Mouse (Mus musculus) MEL (cell line): ENCODE data around the gene Ccn2. TPM values are rescaled to one million over a fixed set of nuclear protein-coding genes. Genes with fewer than 3 reads are reported as not detected.

Source experiments
- DNase-seq: peaks from one replicate; pipeline ENCODE4 v3.0.0; 2011; ENCODE audit warnings: low read depth, low spot score
- H3K27ac ChIP-seq: 2 replicates; pipeline ENCODE4 v1.5.1; 2012; ENCODE audit warnings: low read depth, mild to moderate bottlenecking, control low read depth, low read length, moderate library complexity; ENCODE audit not compliant: control insufficient read depth
- H3K27me3 ChIP-seq, 2 experiments: fragments of 150-350 bp in 1 of 2; sonication (generic) in 1 of 2; 2 replicates each; pipeline ENCODE4 v1.6.1; 2012; ENCODE audit warnings: low read length in 2 of 2, mild to moderate bottlenecking in 2 of 2, improper control_type of control experiment in 1 of 2, moderate library complexity in 1 of 2; ENCODE audit not compliant: insufficient read depth in 2 of 2, control insufficient read depth in 1 of 2
- H3K36me3 ChIP-seq, 2 experiments: 2 replicates each; pipeline ENCODE4 v1.6.1; 2012 to 2014; ENCODE audit warnings: low read length in 2 of 2, improper control_type of control experiment in 1 of 2, inconsistent platforms in 1 of 2, mild to moderate bottlenecking in 1 of 2; ENCODE audit not compliant: insufficient read depth in 2 of 2, control insufficient read depth in 1 of 2
- H3K4me1 ChIP-seq, 2 experiments: fragments of 150-350 bp in 1 of 2; sonication (generic) in 1 of 2; 2 replicates each; pipeline ENCODE4 v1.6.1; 2012; ENCODE audit warnings: low read length in 2 of 2, improper control_type of control experiment in 1 of 2, mild to moderate bottlenecking in 1 of 2; ENCODE audit not compliant: insufficient read depth in 2 of 2, control insufficient read depth in 1 of 2
- H3K4me3 ChIP-seq, 2 experiments: fragments of 150-350 bp in 1 of 2; sonication (generic) in 1 of 2; 2 replicates each; pipeline ENCODE4 v1.5.1; 2012; ENCODE audit warnings: low read depth in 2 of 2, low read length in 2 of 2, mild to moderate bottlenecking in 2 of 2, moderate library complexity in 2 of 2, control low read depth in 1 of 2, improper control_type of control experiment in 1 of 2; ENCODE audit not compliant: control insufficient read depth in 1 of 2, insufficient read depth in 1 of 2
- H3K79me2 ChIP-seq: 2 replicates; pipeline ENCODE4 v1.6.1; 2012; ENCODE audit warnings: mild to moderate bottlenecking, low read length, moderate library complexity; ENCODE audit not compliant: control insufficient read depth, poor library complexity, insufficient read depth
- H3K9ac ChIP-seq: 2 replicates; pipeline ENCODE4 v1.6.1; 2012; ENCODE audit warnings: low read depth, mild to moderate bottlenecking, control low read depth, low read length, moderate library complexity; ENCODE audit not compliant: control insufficient read depth, poor library complexity, severe bottlenecking
- H3K9me3 ChIP-seq: fragments of 150-350 bp; sonication (generic); replicated peaks from 2 replicates; pipeline ENCODE4 v1.6.1; 2012; ENCODE audit warnings: mild to moderate bottlenecking, low read length, improper control_type of control experiment, moderate library complexity; ENCODE audit not compliant: insufficient read depth
- CHD1 ChIP-seq: IDR thresholded peaks from 2 replicates; pipeline ENCODE4 v1.6.1; 2012; ENCODE audit warnings: low read depth, mild to moderate bottlenecking, inconsistent platforms, low read length, improper control_type of control experiment
- E2F4 ChIP-seq: IDR thresholded peaks from 2 replicates; pipeline ENCODE4 v1.6.1; 2011; ENCODE audit warnings: low read depth, low read length, improper control_type of control experiment, borderline replicate concordance
- ELF1 ChIP-seq: IDR thresholded peaks from 2 replicates; pipeline ENCODE4 v1.6.1; 2014; ENCODE audit warnings: low read depth, mild to moderate bottlenecking, inconsistent platforms, low read length, improper control_type of control experiment, moderate library complexity
- GABPA ChIP-seq: IDR thresholded peaks from 2 replicates; pipeline ENCODE4 v1.6.1; 2012; ENCODE audit warnings: low read depth, mild to moderate bottlenecking, inconsistent platforms, low read length, improper control_type of control experiment, moderate library complexity
- GATA1 ChIP-seq: IDR thresholded peaks from 2 replicates; pipeline ENCODE4 v1.6.1; 2011; ENCODE audit warnings: low read depth, low read length, improper control_type of control experiment
- JUND ChIP-seq: IDR thresholded peaks from 2 replicates; pipeline ENCODE4 v1.6.1; 2011; ENCODE audit warnings: low read depth, mild to moderate bottlenecking, improper control_type of control experiment, low read length
- KAT2A ChIP-seq: conservative IDR thresholded peaks from 2 replicates; pipeline ENCODE4 v1.6.1; 2012; ENCODE audit warnings: low read depth, low read length, improper control_type of control experiment, inconsistent platforms
- MAZ ChIP-seq: IDR thresholded peaks from 2 replicates; pipeline ENCODE4 v1.6.1; 2012; ENCODE audit warnings: low read depth, mild to moderate bottlenecking, inconsistent platforms, low read length, improper control_type of control experiment
- MYB ChIP-seq: IDR thresholded peaks from 2 replicates; pipeline ENCODE4 v1.6.1; 2011; ENCODE audit warnings: mild to moderate bottlenecking, low read depth, low read length, improper control_type of control experiment
- NELFE ChIP-seq: IDR thresholded peaks from 2 replicates; pipeline ENCODE4 v1.6.1; 2011; ENCODE audit warnings: low read depth, low read length, improper control_type of control experiment
- POLR2A ChIP-seq, 2 experiments: IDR thresholded peaks; 2 replicates each; pipeline ENCODE4 v1.6.1; 2011 to 2012; ENCODE audit warnings: low read length in 2 of 2, mild to moderate bottlenecking in 2 of 2, control low read depth in 1 of 2, improper control_type of control experiment in 1 of 2, low read depth in 1 of 2, moderate library complexity in 1 of 2; ENCODE audit not compliant: control insufficient read depth in 1 of 2, insufficient read depth in 1 of 2, poor library complexity in 1 of 2
- POLR2AphosphoS2 ChIP-seq: IDR thresholded peaks from 2 replicates; pipeline ENCODE4 v1.6.1; 2011; ENCODE audit warnings: low read length, improper control_type of control experiment
- POLR2AphosphoS5 ChIP-seq: IDR thresholded peaks from 2 replicates; pipeline ENCODE4 v1.6.1; 2012; ENCODE audit warnings: low read depth, borderline replicate concordance, mild to moderate bottlenecking, inconsistent platforms, low read length, moderate library complexity, mixed read lengths
- TAL1 ChIP-seq: IDR thresholded peaks from 2 replicates; pipeline ENCODE4 v1.6.1; 2012; ENCODE audit warnings: mild to moderate bottlenecking, inconsistent platforms, low read length, moderate library complexity, mixed read lengths
- TBP ChIP-seq: IDR thresholded peaks from 2 replicates; pipeline ENCODE4 v1.8.0; 2011; ENCODE audit warnings: low read depth, low read length, improper control_type of control experiment
- TCF12 ChIP-seq: IDR thresholded peaks from 2 replicates; pipeline ENCODE4 v1.6.1; 2014; ENCODE audit warnings: low read depth, mild to moderate bottlenecking, inconsistent platforms, low read length, improper control_type of control experiment, moderate library complexity
- UBTF ChIP-seq: IDR thresholded peaks from 2 replicates; pipeline ENCODE4 v1.6.1; 2012; ENCODE audit warnings: low read depth, mild to moderate bottlenecking, inconsistent platforms, low read length, improper control_type of control experiment, moderate library complexity, borderline replicate concordance; ENCODE audit not compliant: insufficient read depth
- USF1 ChIP-seq: IDR thresholded peaks from 2 replicates; pipeline ENCODE4 v1.6.1; 2014; ENCODE audit warnings: low read depth, mild to moderate bottlenecking, inconsistent platforms, low read length, improper control_type of control experiment, moderate library complexity
- USF2 ChIP-seq, 2 experiments: IDR thresholded peaks; 2 replicates each; pipeline ENCODE4 v1.6.1; 2011 to 2012; ENCODE audit warnings: improper control_type of control experiment in 2 of 2, low read length in 2 of 2, borderline replicate concordance in 1 of 2, inconsistent platforms in 1 of 2, low read depth in 1 of 2, mild to moderate bottlenecking in 1 of 2; ENCODE audit not compliant: insufficient read depth in 1 of 2
- ZC3H11A ChIP-seq: IDR thresholded peaks from 2 replicates; pipeline ENCODE4 v1.6.1; 2012; ENCODE audit warnings: low read depth, mild to moderate bottlenecking, inconsistent platforms, low read length, improper control_type of control experiment
- ZMIZ1 ChIP-seq: IDR thresholded peaks from 2 replicates; pipeline ENCODE4 v1.6.1; 2012; ENCODE audit warnings: low read depth, mild to moderate bottlenecking, inconsistent platforms, low read length, improper control_type of control experiment, moderate library complexity
- polyA plus RNA-seq, 2 experiments: library from polyadenylated mRNA; stranded (reverse) in 1 of 2; unstranded in 1 of 2; fragments of >175 nt in 1 of 2; fragments of >200 nt in 1 of 2; gene quantifications; 2 replicates each; pipeline versions ENCODE4 v1.2.1 to v1.2.4; 2012; ENCODE audit warnings: low replicate concordance in 2 of 2, low read depth in 1 of 2; ENCODE audit not compliant: insufficient read length in 2 of 2, insufficient read depth in 1 of 2, missing spikeins in 1 of 2
- total RNA-seq: library from RNA; depleted of rRNA; stranded (reverse); fragments of 300-350 nt; gene quantifications from 2 replicates; pipeline ENCODE4 v1.2.3, GENCODE M21; 2012

Ccn2 gene
- total and polyA plus RNA-seq, 3 experiments: not detected

DNA sequence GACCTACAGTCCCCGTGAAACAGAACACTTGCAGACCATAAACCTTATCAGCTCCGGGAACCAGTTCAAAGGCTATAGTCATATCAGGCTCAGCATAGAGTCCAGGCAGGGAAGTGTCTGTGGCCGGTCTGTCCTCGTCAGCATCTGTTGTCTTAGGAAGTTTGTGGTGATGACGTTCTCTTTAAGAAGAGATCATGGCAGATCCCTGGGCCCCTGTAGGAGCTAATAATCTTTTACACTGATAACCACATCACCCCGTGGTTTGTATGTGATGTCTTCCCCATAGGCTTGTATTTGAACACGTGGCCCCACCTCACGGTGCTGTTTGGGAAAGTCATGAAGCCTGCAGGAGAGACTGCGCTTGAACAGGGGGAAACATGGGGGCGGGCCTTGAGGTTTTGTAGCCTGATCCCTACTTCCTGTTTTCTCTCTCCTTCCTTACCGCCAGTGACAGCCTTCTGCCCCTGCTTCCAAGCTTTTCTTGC, 40.1 kb downstream of the Ccn2 start (continued):
- peak; percentile 47 for TF ChIP-seq NELFE

DNA sequence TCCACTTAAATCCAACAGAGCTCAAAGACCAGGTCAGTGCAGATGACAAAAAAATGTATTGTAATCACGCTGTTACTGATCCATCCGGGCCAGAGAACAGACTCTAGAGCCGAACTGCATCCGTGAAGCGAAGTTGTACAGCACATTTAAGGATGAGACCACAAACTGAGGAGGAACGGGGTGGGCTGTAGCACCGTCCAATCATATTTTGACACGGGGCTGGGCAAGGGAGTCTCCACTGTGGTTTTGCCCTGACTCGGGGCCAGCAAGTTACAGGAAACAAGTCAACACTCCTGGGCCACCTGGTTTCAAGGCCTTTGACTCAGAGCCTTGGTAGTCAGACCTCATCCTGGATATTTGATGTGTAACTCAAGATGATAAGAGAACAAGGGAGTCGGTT, 40.6 kb downstream of the Ccn2 start:
- DNase-seq: peak; percentile 72
- peaks cover 3 to 9% of the 10 kb centered on the region in 2 experiments for H3K4me1 ChIP-seq
- H3K27me3 ChIP-seq: no peaks in the 10 kb centered on the region
- H3K36me3 ChIP-seq: no peaks in the 10 kb centered on the region; a peak in 1 of 4 replicates
- peak overlapping the region; percentile 54 to 69 for H3K4me3 ChIP-seq
- 0 out of 2 replicates have a peak, but pooled peaks have one; percentile 9 for TF ChIP-seq TCF12
- TF ChIP-seq MYB: no peak
- peak; percentile 2; the same call in 1 of the 2 replicates for TF ChIP-seq NELFE
- no peak for TF ChIP-seq KAT2A
- TF ChIP-seq POLR2A (IDR thresholded peaks at IDR 0.05; ENCODE audit: control insufficient read depth in 1 of 2, insufficient read depth in 1 of 2, low read depth in 1 of 2, low read length in 2 of 2, poor library complexity in 1 of 2): peak in 1 of 2 experiments; percentile 12; a peak in 1 of 4 replicates
- no peak for TF ChIP-seq JUND
- no peaks in the 10 kb centered on the region for H3K9me3 ChIP-seq
- no peaks in the 10 kb centered on the region for H3K79me2 ChIP-seq
- H3K27ac ChIP-seq: peak overlapping the region; percentile 61
- peak overlapping the region; percentile 55 for H3K9ac ChIP-seq

DNA sequence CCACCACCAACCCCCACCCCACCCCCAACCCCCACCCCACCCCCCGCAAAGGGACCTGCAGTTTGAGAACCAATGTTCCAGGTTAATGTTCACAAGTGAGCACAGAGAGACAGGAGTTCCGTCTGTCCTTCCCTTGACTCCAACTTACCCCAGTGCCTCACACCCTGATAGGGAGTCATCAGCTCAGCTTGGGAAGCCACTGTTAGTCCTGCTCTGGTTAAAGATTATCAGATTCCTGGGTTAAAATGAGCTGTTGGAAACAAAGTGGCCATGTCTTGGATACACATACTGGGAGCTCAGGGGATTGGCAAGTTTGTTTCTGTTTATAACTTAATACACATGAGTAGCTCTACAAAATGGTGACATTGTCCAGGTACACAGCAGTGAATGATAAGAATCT, 41.7 kb downstream of the Ccn2 start:
- Histone ChIP-seq H3K27ac (no peak overlapping the region), H3K79me2 (no peaks in the 10 kb centered on the region), H3K27me3 (no peaks in the 10 kb centered on the region), H3K9ac (no peak overlapping the region), H3K9me3 (no peaks in the 10 kb centered on the region), H3K36me3 (no peaks in the 10 kb centered on the region; a peak in 1 of 4 replicates), H3K4me3 (no peak overlapping the region), H3K4me1 (peaks cover 3 to 9% of the 10 kb centered on the region in 2 experiments)
- TF ChIP-seq TAL1 (no peak), GABPA (no peak), POLR2AphosphoS2 (no peak), CHD1 (no peak), ZC3H11A (no peak), UBTF (no peak), GATA1 (no peak), ELF1 (no peak), TBP (no peak), TCF12 (no peak), MAZ (no peak), POLR2AphosphoS5 (no peak), E2F4 (no peak), USF2 (IDR thresholded peaks at IDR 0.05; ENCODE audit: borderline replicate concordance in 1 of 2, insufficient read depth in 1 of 2, low read depth in 1 of 2, low read length in 2 of 2) (no peak), ZMIZ1 (no peak), USF1 (no peak)
- no peak for DNase-seq
